Mouse (Mus musculus): ENCODE measurements at regions not wholly inside any gene's neighbourhood (a gene's known extent, or its start where the extent isn't known, plus 50 kb on each side); places are given as distances from the start of the nearest gene placed in this dataset.

- DNase-seq (ENCODE audit: low spot score): no peak
These were observed 269.1 kb upstream of the Gm10131 start for GRCm38 (mm10) chr8:34380615-34381014.

GRCm38 (mm10) chr8:34377154-34377553 lies 265.6 kb upstream of the Gm10131 start:
- DNase-seq (ENCODE audit: low spot score): no peak

- no peak for DNase-seq (ENCODE audit: low spot score)
These were observed 262.7 kb upstream of the Gm10131 start for GRCm38 (mm10) chr8:34374242-34374641.

GRCm38 (mm10) chr8:34372666-34372980 lies 261.1 kb upstream of the Gm10131 start:
- DNase-seq (ENCODE audit: low spot score): no peak

GRCm38 (mm10) chr8:34371973-34372665 lies 260.6 kb upstream of the Gm10131 start:
- DNase-seq (ENCODE audit: low spot score): no peak

- DNase-seq (ENCODE audit: low spot score): no peak
These were observed 259.9 kb upstream of the Gm10131 start for GRCm38 (mm10) chr8:34371391-34371790.

- no peak for DNase-seq (ENCODE audit: low spot score)
These were observed 257.0 kb upstream of the Gm10131 start for GRCm38 (mm10) chr8:34368556-34368955.

- DNase-seq (ENCODE audit: low spot score): no peak
These were observed 253.0 kb upstream of the Gm10131 start for GRCm38 (mm10) chr8:34364446-34365035.

- no peak for DNase-seq (ENCODE audit: low spot score)
These were observed 252.1 kb upstream of the Gm10131 start for GRCm38 (mm10) chr8:34363679-34364078.

- no peak for DNase-seq (ENCODE audit: low spot score)
These were observed 251.6 kb upstream of the Gm10131 start for GRCm38 (mm10) chr8:34363131-34363530.

GRCm38 (mm10) chr8:34361377-34361776 lies 249.8 kb upstream of the Gm10131 start:
- no peak for DNase-seq (ENCODE audit: low spot score)

GRCm38 (mm10) chr8:34359776-34360175 lies 248.2 kb upstream of the Gm10131 start:
- DNase-seq (ENCODE audit: low spot score): no peak

GRCm38 (mm10) chr8:34355059-34355458 lies 243.5 kb upstream of the Gm10131 start:
- no peak for DNase-seq (ENCODE audit: low spot score)

- no peak for DNase-seq (ENCODE audit: low spot score)
These were observed 241.8 kb upstream of the Gm10131 start for GRCm38 (mm10) chr8:34353140-34353855.

- DNase-seq (ENCODE audit: low spot score): no peak
These were observed 223.3 kb upstream of the Gm10131 start for GRCm38 (mm10) chr8:34334851-34335250.

- no peak for DNase-seq (ENCODE audit: low spot score)
These were observed 220.1 kb upstream of the Gm10131 start for GRCm38 (mm10) chr8:34331673-34332072.

- no peak for DNase-seq (ENCODE audit: low spot score)
These were observed 215.1 kb upstream of the Gm10131 start for GRCm38 (mm10) chr8:34326614-34326965.

GRCm38 (mm10) chr8:34325841-34326613 lies 214.5 kb upstream of the Gm10131 start:
- DNase-seq (ENCODE audit: low spot score): no peak

GRCm38 (mm10) chr8:34320158-34320587 lies 208.6 kb upstream of the Gm10131 start:
- no peak for DNase-seq (ENCODE audit: low spot score)

GRCm38 (mm10) chr8:34319719-34320118 lies 208.2 kb upstream of the Gm10131 start:
- no peak for DNase-seq (ENCODE audit: low spot score)

GRCm38 (mm10) chr8:34315233-34315632 lies 203.7 kb upstream of the Gm10131 start:
- no peak for DNase-seq (ENCODE audit: low spot score)
